Mouse (Mus musculus) layer of hippocampus, postnatal 14 days (tissue): ENCODE measurements around the gene Krtap9-5. TPM values are rescaled to one million over a fixed set of nuclear protein-coding genes. Genes with fewer than 3 reads are reported as not detected.
A peak's percentile ranks its signal among the peaks of the same experiment; 100 is the strongest.

Experiments
- DNase-seq, 2 experiments: peaks; one replicate each; pipeline ENCODE4 v3.0.0; 2021 to 2022; ENCODE audit warnings: low spot score in 2 of 2, mixed read lengths in 1 of 2
- long read RNA-seq, 2 experiments: library from polyadenylated mRNA; stranded (forward); transcript quantifications; one replicate each; pipeline ENCODE4 v2.0.0; 2021
- total RNA-seq, 2 experiments: library from RNA; stranded (reverse); gene quantifications; 2 replicates each; pipeline ENCODE4 v1.2.3; 2021

Krtap9-5 gene
- total RNA-seq: not detected
- long read RNA-seq, experiment 1: 0 reads
- long read RNA-seq, experiment 2: 0 reads

- DNase-seq: no peak
Measured at GRCm38 (mm10) chr11:99948175-99948574, at the start of gene Krtap9-5. Gene Krtap9-5 (plus strand): TSS chr11:99948475.

GRCm38 (mm10) chr11:99907620-99908019 is 40.7 kb upstream of the Krtap9-5 start, which contains the start of gene Krtap31-1:
Gene Krtap31-1 (plus strand): TSS chr11:99907920.
- no peak for DNase-seq

- DNase-seq: no peak
Measured at GRCm38 (mm10) chr11:99914451-99914850, 33.8 kb upstream of the Krtap9-5 start, which contains the start of gene Gm11565. Gene Gm11565 (plus strand): TSS chr11:99914751.

- no peak for DNase-seq
Measured at GRCm38 (mm10) chr11:99935991-99936390, 12.3 kb upstream of the Krtap9-5 start, which contains the start of gene Krtap31-2. Gene Krtap31-2 (plus strand): TSS chr11:99936291.

- no peak for DNase-seq
Measured at GRCm38 (mm10) chr11:99937751-99938264, 10.5 kb upstream of the Krtap9-5 start.

GRCm38 (mm10) chr11:99964213-99964612 is 15.9 kb downstream of the Krtap9-5 start:
- no peak for DNase-seq

GRCm38 (mm10) chr11:99965961-99966360 is 17.7 kb downstream of the Krtap9-5 start:
- DNase-seq: no peak

GRCm38 (mm10) chr11:99978953-99979352 is 30.7 kb downstream of the Krtap9-5 start, which contains the start of gene Krtap29-1:
Gene Krtap29-1 (minus strand): TSS chr11:99979053.
- DNase-seq: no peak

- DNase-seq: no peak
Measured at GRCm38 (mm10) chr11:99982731-99983130, 34.5 kb downstream of the Krtap9-5 start.

- no peak for DNase-seq
Measured at GRCm38 (mm10) chr11:99983442-99983841, 35.2 kb downstream of the Krtap9-5 start.

GRCm38 (mm10) chr11:99985291-99986092 is 37.2 kb downstream of the Krtap9-5 start:
- DNase-seq: peak; percentile 60 to 71

GRCm38 (mm10) chr11:99986180-99986647 is 37.9 kb downstream of the Krtap9-5 start, which contains the start of gene Krtap16-1:
Gene Krtap16-1 (minus strand): TSS chr11:99986597.
- DNase-seq: no peak

- no peak for DNase-seq
Measured at GRCm38 (mm10) chr11:99988530-99988929, 40.3 kb downstream of the Krtap9-5 start.

GRCm38 (mm10) chr11:99989881-99990405 is 41.7 kb downstream of the Krtap9-5 start:
- DNase-seq: no peak

- DNase-seq: no peak
Measured at GRCm38 (mm10) chr11:99990571-99990970, 42.3 kb downstream of the Krtap9-5 start.

- DNase-seq: no peak
Measured at GRCm38 (mm10) chr11:99993620-99994383, 45.5 kb downstream of the Krtap9-5 start, which contains the start of gene Krtap17-1. Gene Krtap17-1 (minus strand): TSS chr11:99993994.

GRCm38 (mm10) chr11:99994384-99994661 is 46.0 kb downstream of the Krtap9-5 start:
- no peak for DNase-seq

GRCm38 (mm10) chr11:99999091-99999490 is 50.8 kb downstream of the Krtap9-5 start:
- DNase-seq: no peak
